ENCODE assay signal across 8 mouse cellular contexts in the genomic region with DNA sequence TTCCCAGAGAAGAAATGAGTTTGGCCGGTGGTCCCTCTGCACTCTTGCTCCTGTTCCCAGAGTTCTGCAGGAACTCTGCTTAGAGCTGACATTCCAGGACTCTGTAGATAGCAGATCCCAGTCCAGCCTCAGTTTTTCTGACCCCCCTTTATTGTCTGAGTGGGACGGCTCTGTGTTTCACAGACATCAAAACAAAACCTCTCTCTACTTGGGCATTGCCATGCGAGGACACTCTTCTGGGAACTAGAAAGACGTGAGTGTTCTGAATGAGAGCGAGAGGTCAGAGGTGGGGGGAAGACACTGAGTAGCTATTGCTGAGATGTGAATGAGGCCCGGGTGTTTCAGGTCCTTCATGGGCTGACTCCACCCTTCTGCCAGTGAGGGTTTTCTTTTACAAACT. TPM values are rescaled to one million over a fixed set of nuclear protein-coding genes. Genes with fewer than 3 reads are reported as not detected.
DNase-seq lines count a peak whose midpoint lies in the region; ATAC-seq and TF ChIP-seq lines count a peak whose summit lies in the region.

No protein-coding gene starts in this region.

- H3K9ac ChIP-seq in heart, embryonic 11.5 days (ENCODE audit: low read depth, low read length) = no peak overlapping the region
- no peak overlapping the region for H3K9ac ChIP-seq in lung, embryonic 15.5 days
- H3K9ac ChIP-seq in hindbrain, embryonic 15.5 days = no peak overlapping the region

- H3K4me2 ChIP-seq in heart, embryonic 11.5 days = no peak overlapping the region
- no peak overlapping the region for H3K4me2 ChIP-seq in lung, embryonic 15.5 days
- H3K4me2 ChIP-seq in hindbrain, embryonic 15.5 days = no peak overlapping the region

- no peaks in the 10 kb centered on the region for H3K27me3 ChIP-seq in heart, embryonic 11.5 days (ENCODE audit: control insufficient read depth, insufficient read depth, low read length)
- H3K27me3 ChIP-seq in lung, embryonic 15.5 days = no peaks in the 10 kb centered on the region
- no peaks in the 10 kb centered on the region for H3K27me3 ChIP-seq in hindbrain, embryonic 15.5 days
- no peaks in the 10 kb centered on the region for H3K27me3 ChIP-seq in small intestine, adult 2 months (ENCODE audit: control insufficient read depth, insufficient read depth, low read length)

- TF ChIP-seq POLR2A in small intestine, adult 2 months (IDR thresholded peaks at IDR 0.05; ENCODE audit: low read depth, low read length) = no peak

- ATAC-seq in heart, embryonic 11.5 days (replicated peaks; ENCODE audit: insufficient number of reproducible peaks, low FRiP score, low TSS enrichment) = no peak
- no peak for ATAC-seq in lung, embryonic 15.5 days (ENCODE audit: borderline replicate concordance, extremely low read depth, low FRiP score, low TSS enrichment)
- ATAC-seq in hindbrain, embryonic 15.5 days (ENCODE audit: low FRiP score, low read depth) = no peak

- H3K9me3 ChIP-seq in heart, embryonic 11.5 days (replicated peaks; ENCODE audit: control insufficient read depth, low read length) = no peaks in the 10 kb centered on the region
- no peaks in the 10 kb centered on the region for H3K9me3 ChIP-seq in lung, embryonic 15.5 days
- H3K9me3 ChIP-seq in hindbrain, embryonic 15.5 days = no peaks in the 10 kb centered on the region

- H3K4me3 ChIP-seq in heart, embryonic 11.5 days (ENCODE audit: low read depth, low read length) = no peak overlapping the region
- no peak overlapping the region for H3K4me3 ChIP-seq in lung, embryonic 15.5 days
- no peak overlapping the region for H3K4me3 ChIP-seq in hindbrain, embryonic 15.5 days
- H3K4me3 ChIP-seq in small intestine, adult 2 months (ENCODE audit: low read depth, low read length) = no peak overlapping the region

- H3K27ac ChIP-seq in heart, embryonic 11.5 days (ENCODE audit: low read depth, low read length) = peak overlapping the region; percentile 83
- peak overlapping the region; percentile 95 for H3K27ac ChIP-seq in lung, embryonic 15.5 days
- peak overlapping the region; percentile 66; the same call in 1 of the 2 replicates for H3K27ac ChIP-seq in hindbrain, embryonic 15.5 days (replicated peaks)
- peak overlapping the region; percentile 74 for H3K27ac ChIP-seq in small intestine, adult 2 months (ENCODE audit: insufficient read depth, low read depth, low read length)

- DNase-seq in heart, adult 18-20 months = no peak
- no peak for DNase-seq in lung, adult 18-20 months
- no peak for DNase-seq in frontal cortex, postnatal 25 days (ENCODE audit: low spot score in 2 of 2)
- DNase-seq in ovary, postnatal 14 days (ENCODE audit: low spot score) = no peak

- H3K4me1 ChIP-seq in heart, embryonic 11.5 days (ENCODE audit: control insufficient read depth, insufficient read depth, low read length) = peaks cover 32% of the 10 kb centered on the region
- H3K4me1 ChIP-seq in lung, embryonic 15.5 days = peaks cover 46% of the 10 kb centered on the region
- peaks cover 12% of the 10 kb centered on the region for H3K4me1 ChIP-seq in hindbrain, embryonic 15.5 days (replicated peaks)
- H3K4me1 ChIP-seq in small intestine, adult 2 months (ENCODE audit: control insufficient read depth, insufficient read depth, insufficient read length, low read length) = peaks cover 7% of the 10 kb centered on the region; the same call in 1 of the 2 replicates

- TF ChIP-seq CTCF in small intestine, adult 2 months (IDR thresholded peaks at IDR 0.05; ENCODE audit: extremely low read depth, insufficient read length, insufficient replicate concordance, low read depth, low read length) = no peak

- 20% methylated on average over 6 of the region's 6 CpGs for WGBS in heart, embryonic 11.5 days (ENCODE audit: insufficient replicate concordance)
- WGBS in lung, embryonic 15.5 days = 28% methylated on average over 6 of the region's 6 CpGs
- WGBS in hindbrain, embryonic 15.5 days = 21% methylated on average over 6 of the region's 6 CpGs
- WGBS in small intestine, adult 2 months = 66% methylated on average over 6 of the region's 6 CpGs

- no peaks in the 10 kb centered on the region for H3K36me3 ChIP-seq in heart, embryonic 11.5 days (ENCODE audit: control insufficient read depth, insufficient read depth, low read length)
- no peaks in the 10 kb centered on the region for H3K36me3 ChIP-seq in lung, embryonic 15.5 days
- no peaks in the 10 kb centered on the region for H3K36me3 ChIP-seq in hindbrain, embryonic 15.5 days
- no peaks in the 10 kb centered on the region for H3K36me3 ChIP-seq in small intestine, adult 2 months (ENCODE audit: control insufficient read depth, insufficient read depth, low read length)

RNA-seq across cellular contexts. Expression of gene Zfp366, which starts 55.1 kb away (rescaled TPM):
- polyA plus RNA-seq in heart, embryonic 11.5 days (2014; fragmentation: Nextera tagmentation; extraction: Ambion mirVana) = 0.11 and 0.25 TPM in 2 replicates
- 10 to 100 TPM; 14.1 to 14.9 TPM for total RNA-seq in heart, adult 18-20 months (2021)
- polyA plus RNA-seq in lung, embryonic 15.5 days (2015; fragmentation: Nextera tagmentation; extraction: Ambion mirVana) = 0.96 and 1.2 TPM in 2 replicates
- 0.67 and 0.77 TPM in 2 replicates for polyA plus RNA-seq in hindbrain, embryonic 15.5 days (2015; fragmentation: Nextera tagmentation; extraction: Ambion mirVana)
- 1.2 and 2.0 TPM in 2 replicates for polyA plus RNA-seq in small intestine, adult 2 months (2012; rRNA removed)
